Mouse (Mus musculus): ENCODE measurements at regions not wholly inside any gene's neighbourhood (a gene's known extent, or its start where the extent isn't known, plus 50 kb on each side); places are given as distances from the start of the nearest gene placed in this dataset.

DNA sequence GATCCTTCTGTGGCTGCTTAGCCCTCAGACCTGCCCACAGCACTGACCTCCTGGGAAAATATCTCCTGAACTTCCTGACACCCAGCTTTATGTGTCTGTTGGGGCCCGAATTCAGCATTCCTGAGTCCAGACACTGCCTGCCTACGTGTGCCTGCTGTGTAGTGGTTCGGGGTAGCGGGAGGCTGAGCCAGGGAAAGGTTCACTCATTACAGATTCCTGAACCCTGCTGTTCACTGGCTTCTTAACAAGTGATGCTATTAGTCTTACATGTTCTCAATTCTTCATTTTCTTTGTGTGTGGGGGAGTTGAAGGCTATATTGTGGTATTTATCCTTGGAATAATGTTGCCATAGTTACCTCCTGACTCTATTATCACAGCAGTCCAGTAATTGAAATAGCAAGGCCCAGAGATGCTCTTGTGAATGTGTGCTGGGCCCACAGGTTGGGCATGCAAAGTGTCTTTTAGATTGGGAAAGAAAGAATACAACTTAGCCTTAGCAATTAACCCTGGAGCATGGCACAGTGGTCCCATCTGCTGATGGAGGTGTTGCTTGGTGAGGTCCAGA, 216.7 kb upstream of the Rbfox1 start:
- no peaks in the 10 kb centered on the region for H3K36me3 ChIP-seq
- WGBS: 70% methylated on average over 4 of the region's 4 CpGs
- H3K4me1 ChIP-seq (replicated peaks): no peaks in the 10 kb centered on the region
- ATAC-seq (replicated peaks; ENCODE audit: insufficient number of reproducible peaks, insufficient read depth, low FRiP score, low read depth): no peak
- H3K4me3 ChIP-seq: no peak overlapping the region
- H3K9me3 ChIP-seq (replicated peaks): no peaks in the 10 kb centered on the region
- no peaks in the 10 kb centered on the region for H3K27me3 ChIP-seq
- H3K9ac ChIP-seq: no peak overlapping the region
- no peak overlapping the region for H3K4me2 ChIP-seq
- no peak overlapping the region for H3K27ac ChIP-seq

DNA sequence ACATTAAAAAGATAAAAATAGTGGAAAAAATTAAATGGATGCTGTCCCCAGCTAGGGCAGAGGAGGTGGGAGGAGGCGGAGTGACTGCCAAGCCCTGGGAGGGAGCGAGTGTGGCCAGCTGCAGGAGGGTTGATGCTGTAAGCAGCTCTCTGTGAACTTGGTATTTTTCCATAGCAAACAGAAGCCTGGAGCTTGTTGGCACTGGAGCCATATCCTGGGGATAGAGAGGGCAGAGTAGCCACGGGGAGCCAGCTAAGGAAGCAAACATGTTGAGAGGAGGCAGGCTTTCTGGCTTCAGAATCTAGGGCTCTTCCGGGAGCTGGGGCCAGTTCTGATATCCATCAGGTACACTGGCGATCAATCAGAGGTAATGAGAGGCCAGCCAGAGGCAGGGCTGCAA, 223.2 kb upstream of the Rbfox1 start:
- Histone ChIP-seq H3K4me2 (no peak overlapping the region), H3K9me3 (replicated peaks) (no peaks in the 10 kb centered on the region), H3K4me1 (replicated peaks) (no peaks in the 10 kb centered on the region), H3K9ac (no peak overlapping the region), H3K36me3 (no peaks in the 10 kb centered on the region), H3K27ac (no peak overlapping the region), H3K27me3 (no peaks in the 10 kb centered on the region), H3K4me3 (no peak overlapping the region)
- 56% methylated on average over 5 of the region's 5 CpGs for WGBS
- 0 out of 2 replicates have a peak, but pooled peaks have one; percentile 26 for ATAC-seq (replicated peaks; ENCODE audit: insufficient number of reproducible peaks, insufficient read depth, low FRiP score, low read depth)

DNA sequence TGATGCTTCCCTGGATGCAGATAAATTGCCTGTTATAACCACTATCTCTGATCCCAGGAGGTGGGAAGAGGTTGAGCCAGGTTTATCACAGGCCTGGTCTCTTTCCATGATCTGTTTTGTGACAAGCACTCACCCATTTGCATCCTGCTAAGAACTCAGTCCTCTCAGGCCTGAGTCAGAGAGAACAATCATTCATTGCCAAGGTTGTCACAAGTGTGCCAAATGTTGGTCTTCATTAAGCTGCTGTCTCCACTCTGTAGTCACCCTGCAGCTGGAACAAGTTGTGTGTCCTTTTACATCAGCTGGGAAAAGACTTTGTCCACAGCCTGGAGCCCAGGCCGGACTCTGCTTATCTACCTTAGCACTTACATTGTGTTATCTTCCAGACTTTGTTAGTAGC, 233.6 kb upstream of the Rbfox1 start:
- Histone ChIP-seq H3K36me3 (no peaks in the 10 kb centered on the region), H3K9me3 (replicated peaks) (no peaks in the 10 kb centered on the region), H3K4me2 (no peak overlapping the region), H3K4me1 (replicated peaks) (no peaks in the 10 kb centered on the region), H3K27ac (no peak overlapping the region), H3K4me3 (no peak overlapping the region), H3K9ac (no peak overlapping the region), H3K27me3 (no peaks in the 10 kb centered on the region)
- ATAC-seq (replicated peaks; ENCODE audit: insufficient number of reproducible peaks, insufficient read depth, low FRiP score, low read depth): no peak
- whole genome bisulfite sequencing: 26% methylated on average over 1 of the region's 1 CpGs

DNA sequence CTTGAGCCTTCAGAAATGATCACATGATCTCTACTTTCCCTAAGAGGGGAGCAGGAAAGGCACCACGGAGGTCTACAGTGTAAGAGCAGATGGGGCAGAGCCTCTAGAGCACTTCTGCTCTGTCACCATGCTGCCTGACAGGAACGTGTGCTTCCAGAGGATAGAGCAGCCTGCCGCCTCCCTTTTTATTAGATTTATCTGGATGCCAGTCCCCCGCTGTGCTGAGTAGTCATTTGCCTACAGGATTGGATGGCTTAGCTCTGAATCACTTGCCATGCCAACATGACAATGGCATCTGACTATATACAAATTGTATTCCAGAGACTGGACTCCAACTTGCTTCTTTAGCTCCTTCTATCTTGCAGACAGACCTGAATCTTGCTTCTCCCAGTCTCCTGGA, 234.2 kb upstream of the Rbfox1 start:
- Histone ChIP-seq H3K27ac (no peak overlapping the region), H3K9ac (no peak overlapping the region), H3K9me3 (replicated peaks) (no peaks in the 10 kb centered on the region), H3K27me3 (no peaks in the 10 kb centered on the region), H3K4me1 (replicated peaks) (no peaks in the 10 kb centered on the region), H3K4me2 (no peak overlapping the region), H3K36me3 (no peaks in the 10 kb centered on the region), H3K4me3 (no peak overlapping the region)
- no peak for ATAC-seq (replicated peaks; ENCODE audit: insufficient number of reproducible peaks, insufficient read depth, low FRiP score, low read depth)
- 43% methylated on average over 4 of the region's 4 CpGs for WGBS

DNA sequence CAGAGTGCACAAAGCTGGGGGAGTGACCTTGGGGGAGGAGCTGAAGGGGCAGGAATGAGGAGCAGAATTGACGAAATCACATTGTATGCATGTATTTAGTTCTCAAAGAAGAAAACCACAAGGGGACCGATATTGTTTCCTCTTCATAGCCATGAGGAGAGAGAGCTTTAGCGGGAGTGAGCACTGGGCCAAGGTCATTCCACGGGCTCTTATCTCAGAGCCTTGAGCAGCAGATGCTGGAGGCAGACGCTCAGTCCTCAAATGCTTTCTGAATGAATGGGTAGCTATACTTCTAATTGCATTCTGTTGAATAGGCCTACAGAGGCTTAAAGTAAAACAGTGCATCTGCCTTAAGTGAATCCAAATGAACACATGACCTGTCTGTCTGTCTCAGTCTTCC, 245.2 kb upstream of the Rbfox1 start:
- Histone ChIP-seq H3K9ac (no peak overlapping the region), H3K4me2 (no peak overlapping the region), H3K36me3 (no peaks in the 10 kb centered on the region), H3K27me3 (no peaks in the 10 kb centered on the region), H3K4me3 (no peak overlapping the region), H3K9me3 (replicated peaks) (no peaks in the 10 kb centered on the region), H3K4me1 (replicated peaks) (no peaks in the 10 kb centered on the region), H3K27ac (no peak overlapping the region)
- no peak for ATAC-seq (replicated peaks; ENCODE audit: insufficient number of reproducible peaks, insufficient read depth, low FRiP score, low read depth)
- WGBS: 63% methylated on average over 5 of the region's 5 CpGs

DNA sequence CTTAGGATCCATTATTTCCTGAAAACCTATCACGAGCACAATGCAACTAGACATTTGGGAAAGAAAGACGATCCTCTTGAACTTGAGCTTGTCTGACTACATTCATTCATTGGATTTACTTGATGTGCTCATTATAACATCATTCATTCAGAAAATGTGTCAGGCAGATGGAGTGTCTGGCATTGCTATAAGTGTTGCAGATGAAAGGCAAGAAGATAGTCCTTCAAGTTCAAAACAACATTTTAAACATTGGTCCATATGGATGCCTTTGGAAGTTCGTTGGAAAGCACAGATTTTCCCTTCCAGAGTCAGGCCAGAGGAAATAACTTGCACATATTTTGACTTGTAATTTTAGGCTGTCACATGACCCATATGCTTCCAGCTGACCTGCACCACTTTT, 255.2 kb upstream of the Rbfox1 start:
- no peaks in the 10 kb centered on the region for H3K27me3 ChIP-seq
- H3K9me3 ChIP-seq (replicated peaks): no peaks in the 10 kb centered on the region
- no peak overlapping the region for H3K27ac ChIP-seq
- 65% methylated on average over 3 of the region's 3 CpGs for WGBS
- no peaks in the 10 kb centered on the region for H3K36me3 ChIP-seq
- H3K4me2 ChIP-seq: no peak overlapping the region
- H3K4me3 ChIP-seq: no peak overlapping the region
- no peaks in the 10 kb centered on the region for H3K4me1 ChIP-seq (replicated peaks)
- H3K9ac ChIP-seq: no peak overlapping the region
- no peak for ATAC-seq (replicated peaks; ENCODE audit: insufficient number of reproducible peaks, insufficient read depth, low FRiP score, low read depth)

DNA sequence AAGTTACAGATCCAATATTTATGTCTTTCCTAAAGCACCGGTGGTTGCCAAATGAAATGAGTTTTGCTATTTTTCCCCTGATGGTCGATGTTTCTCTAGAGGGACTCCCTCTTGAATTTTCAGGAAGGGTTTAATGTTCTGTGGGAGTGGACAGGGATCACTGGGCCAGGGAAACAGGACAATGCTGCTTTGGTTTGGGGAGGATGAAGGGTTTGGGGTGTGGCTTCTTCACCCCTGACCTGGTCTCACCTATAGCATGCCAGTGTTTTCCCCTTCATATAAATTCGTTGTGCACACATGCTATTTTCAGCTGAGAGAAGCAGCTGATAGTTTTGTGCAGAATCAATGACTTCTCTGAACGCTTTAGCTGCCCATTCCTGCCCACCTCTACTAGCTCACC, 257.2 kb upstream of the Rbfox1 start:
- 64% methylated on average over 4 of the region's 4 CpGs for WGBS
- no peaks in the 10 kb centered on the region for H3K9me3 ChIP-seq (replicated peaks)
- H3K36me3 ChIP-seq: no peaks in the 10 kb centered on the region
- H3K4me2 ChIP-seq: no peak overlapping the region
- no peak overlapping the region for H3K4me3 ChIP-seq
- H3K27me3 ChIP-seq: no peaks in the 10 kb centered on the region
- ATAC-seq (replicated peaks; ENCODE audit: insufficient number of reproducible peaks, insufficient read depth, low FRiP score, low read depth): no peak
- H3K4me1 ChIP-seq (replicated peaks): no peaks in the 10 kb centered on the region
- no peak overlapping the region for H3K9ac ChIP-seq
- no peak overlapping the region for H3K27ac ChIP-seq

DNA sequence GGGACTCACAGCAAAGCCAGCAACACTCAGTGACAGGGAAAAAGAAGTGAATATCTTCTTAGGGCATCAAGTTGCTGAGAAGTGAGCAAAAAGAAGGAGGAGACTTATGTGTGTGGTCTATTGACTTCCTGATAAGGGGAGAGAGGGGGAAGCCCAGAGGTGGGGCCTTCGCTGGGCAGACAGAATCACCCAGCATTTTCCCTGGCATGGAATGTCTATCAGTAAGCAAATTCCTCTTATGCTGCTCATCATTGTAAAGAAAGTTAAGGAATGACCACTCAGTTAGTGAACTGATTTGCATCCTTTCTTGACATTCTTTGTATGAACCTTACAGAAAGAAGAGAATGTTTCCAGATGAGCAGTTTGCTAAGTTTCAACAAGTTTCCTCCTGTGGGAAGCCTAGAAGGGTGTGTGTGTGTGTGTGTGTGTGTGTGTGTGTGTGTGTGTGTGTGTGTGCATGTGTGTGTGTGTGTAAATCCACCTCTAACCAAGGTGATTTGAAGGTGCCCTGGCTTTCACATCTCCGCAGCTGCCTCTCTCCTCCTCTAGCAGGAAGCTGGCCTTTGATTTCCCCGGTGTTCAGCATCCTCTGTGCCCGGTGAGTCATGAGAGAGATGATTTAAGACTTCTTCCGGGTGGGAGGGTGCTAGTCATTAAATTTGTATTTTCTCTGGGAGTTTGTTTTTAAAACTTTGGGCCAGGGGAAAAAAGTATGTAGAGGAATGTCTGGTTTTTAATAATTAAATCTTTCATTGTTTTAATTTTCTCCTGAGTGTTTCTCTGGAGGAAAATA, 257.8 kb upstream of the Rbfox1 start:
- Histone ChIP-seq H3K4me3 (no peak overlapping the region), H3K36me3 (no peaks in the 10 kb centered on the region), H3K9me3 (replicated peaks) (no peaks in the 10 kb centered on the region), H3K27me3 (no peaks in the 10 kb centered on the region), H3K4me2 (no peak overlapping the region), H3K4me1 (replicated peaks) (no peaks in the 10 kb centered on the region), H3K9ac (no peak overlapping the region), H3K27ac (no peak overlapping the region)
- no peak for ATAC-seq (replicated peaks; ENCODE audit: insufficient number of reproducible peaks, insufficient read depth, low FRiP score, low read depth)
- WGBS: 51% methylated on average over 5 of the region's 5 CpGs

DNA sequence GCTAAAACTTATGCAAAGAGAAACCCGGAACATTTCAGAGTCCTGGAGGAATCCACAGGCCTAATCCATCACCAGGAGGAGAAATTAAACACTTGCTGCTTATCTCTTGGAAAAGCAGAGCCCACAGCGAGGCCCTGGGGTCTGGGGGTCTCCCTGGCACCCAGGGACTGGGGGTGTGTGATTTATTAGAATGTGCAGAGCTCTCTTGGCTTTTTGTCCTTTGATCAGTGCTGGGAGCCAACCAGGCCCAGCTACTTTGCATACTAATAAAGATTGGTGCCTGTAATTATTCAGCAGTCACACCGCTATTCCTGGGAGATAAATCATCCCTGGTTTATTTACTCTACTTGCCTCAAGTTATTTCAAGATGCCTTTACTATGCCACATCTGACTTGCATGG, 260.0 kb upstream of the Rbfox1 start:
- Histone ChIP-seq H3K9me3 (replicated peaks) (no peaks in the 10 kb centered on the region), H3K27ac (no peak overlapping the region), H3K4me1 (replicated peaks) (no peaks in the 10 kb centered on the region), H3K27me3 (no peaks in the 10 kb centered on the region), H3K9ac (no peak overlapping the region), H3K4me3 (no peak overlapping the region), H3K36me3 (no peaks in the 10 kb centered on the region), H3K4me2 (no peak overlapping the region)
- no peak for ATAC-seq (replicated peaks; ENCODE audit: insufficient number of reproducible peaks, insufficient read depth, low FRiP score, low read depth)
- 50% methylated on average over 3 of the region's 3 CpGs for WGBS

DNA sequence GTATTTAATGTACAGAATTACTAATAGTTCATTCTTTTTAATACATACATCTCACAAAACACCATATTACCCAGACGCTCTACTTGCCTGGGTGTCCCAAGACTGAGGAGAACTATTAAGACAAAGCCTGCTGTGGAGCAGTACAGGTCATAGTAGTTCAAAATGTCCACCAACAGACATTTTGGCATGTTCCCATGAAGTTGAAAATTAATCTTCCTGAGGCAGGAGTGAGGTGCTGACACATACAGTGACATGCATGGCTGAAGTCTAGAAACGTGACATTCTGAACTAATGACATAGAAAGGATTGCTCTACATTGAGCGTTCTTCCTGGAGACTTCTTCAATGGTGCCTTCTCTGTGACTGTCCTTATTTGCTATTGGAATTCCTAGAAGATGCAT, 264.6 kb upstream of the Rbfox1 start:
- no peak overlapping the region for H3K4me2 ChIP-seq
- no peak overlapping the region for H3K27ac ChIP-seq
- ATAC-seq (replicated peaks; ENCODE audit: insufficient number of reproducible peaks, insufficient read depth, low FRiP score, low read depth): no peak
- H3K36me3 ChIP-seq: no peaks in the 10 kb centered on the region
- no peaks in the 10 kb centered on the region for H3K9me3 ChIP-seq (replicated peaks)
- WGBS: 78% methylated on average over 3 of the region's 3 CpGs
- H3K9ac ChIP-seq: no peak overlapping the region
- no peaks in the 10 kb centered on the region for H3K4me1 ChIP-seq (replicated peaks)
- no peaks in the 10 kb centered on the region for H3K27me3 ChIP-seq
- no peak overlapping the region for H3K4me3 ChIP-seq

DNA sequence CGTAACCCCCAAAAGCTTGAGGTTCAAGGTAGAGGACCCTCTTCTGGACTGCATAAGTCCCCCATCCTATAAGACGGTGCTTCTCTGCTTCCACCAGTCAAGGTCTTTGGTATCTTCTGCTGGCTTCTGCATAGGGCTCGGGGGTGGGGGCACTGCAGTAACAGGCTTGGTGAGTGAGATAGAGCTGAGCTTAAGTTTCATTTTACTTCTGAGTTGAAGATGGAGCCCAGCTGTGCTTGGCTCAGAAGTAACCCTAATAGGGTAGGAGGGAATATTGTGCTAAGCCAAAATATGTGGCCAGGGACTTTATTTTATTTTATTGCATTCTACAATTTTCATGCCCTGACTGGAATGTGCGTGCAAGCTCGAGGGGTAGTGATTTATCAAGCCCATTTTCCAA, 268.8 kb upstream of the Rbfox1 start:
- H3K27ac ChIP-seq: no peak overlapping the region
- no peaks in the 10 kb centered on the region for H3K36me3 ChIP-seq
- H3K9ac ChIP-seq: no peak overlapping the region
- no peaks in the 10 kb centered on the region for H3K4me1 ChIP-seq (replicated peaks)
- H3K4me2 ChIP-seq: no peak overlapping the region
- 58% methylated on average over 5 of the region's 5 CpGs for WGBS
- no peak overlapping the region for H3K4me3 ChIP-seq
- H3K27me3 ChIP-seq: no peaks in the 10 kb centered on the region
- no peaks in the 10 kb centered on the region for H3K9me3 ChIP-seq (replicated peaks)
- no peak for ATAC-seq (replicated peaks; ENCODE audit: insufficient number of reproducible peaks, insufficient read depth, low FRiP score, low read depth)

DNA sequence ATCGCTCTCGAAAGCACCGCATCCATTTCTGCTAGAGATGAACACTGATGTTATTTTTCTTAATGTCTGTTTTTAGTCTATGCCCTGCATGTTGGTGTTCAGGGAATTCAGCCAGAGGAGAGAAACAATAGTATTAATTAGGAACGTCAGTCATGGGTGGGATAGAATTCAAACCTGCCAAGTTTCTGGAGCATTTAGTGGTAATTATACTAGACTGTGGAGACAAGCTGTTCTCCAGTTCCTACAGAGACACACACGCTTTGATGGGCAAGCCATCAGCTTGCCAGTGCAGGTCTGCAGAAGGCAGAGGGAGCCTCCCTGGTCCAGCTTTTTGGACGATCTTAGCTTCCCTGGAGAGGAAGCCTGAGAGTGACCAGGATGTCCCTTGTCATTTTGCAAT, 289.8 kb upstream of the Rbfox1 start:
- 70% methylated on average over 6 of the region's 6 CpGs for WGBS
- H3K27me3 ChIP-seq: no peaks in the 10 kb centered on the region
- no peak overlapping the region for H3K27ac ChIP-seq
- H3K36me3 ChIP-seq: no peaks in the 10 kb centered on the region
- no peak overlapping the region for H3K9ac ChIP-seq
- H3K4me1 ChIP-seq (replicated peaks): no peaks in the 10 kb centered on the region
- H3K4me2 ChIP-seq: no peak overlapping the region
- no peaks in the 10 kb centered on the region for H3K9me3 ChIP-seq (replicated peaks)
- H3K4me3 ChIP-seq: no peak overlapping the region
- ATAC-seq (replicated peaks; ENCODE audit: insufficient number of reproducible peaks, insufficient read depth, low FRiP score, low read depth): no peak

Measured in heart, embryonic 15.5 days (tissue).